Mouse (Mus musculus) intestine, embryonic 14.5 days (tissue): ENCODE data around the gene Rph3al. TPM values are rescaled to one million over a fixed set of nuclear protein-coding genes. Genes with fewer than 3 reads are reported as not detected.

Experiments used
- ATAC-seq: fragments of 200-750 bp; cut with Nextera tagmentation; replicated peaks from 2 replicates; pipeline ENCODE4 v1.8.0; 2017; ENCODE audit warnings: low read depth, moderate number of reproducible peaks, moderate TSS enrichment, moderate library complexity; ENCODE audit not compliant: low FRiP score, low TSS enrichment
- DNase-seq: peaks from one replicate; pipeline ENCODE4 v3.0.0-alpha.2; 2018; ENCODE audit warnings: low spot score
- H3K27ac ChIP-seq: fragments of 300-500 bp; sonication (generic); 2 replicates; pipeline ENCODE4 v1.5.1; 2014; ENCODE audit warnings: low read depth, mild to moderate bottlenecking, control low read depth
- H3K27me3 ChIP-seq: fragments of 300-500 bp; sonication (generic); replicated peaks from 2 replicates; pipeline ENCODE4 v1.6.1; 2014; ENCODE audit warnings: low read length, control low read depth; ENCODE audit not compliant: control insufficient read depth, insufficient read depth
- H3K36me3 ChIP-seq: fragments of 300-500 bp; sonication (generic); 2 replicates; pipeline ENCODE4 v1.6.1; 2014; ENCODE audit warnings: low read length, control low read depth; ENCODE audit not compliant: control insufficient read depth, insufficient read depth
- H3K4me1 ChIP-seq: fragments of 300-500 bp; sonication (generic); replicated peaks from 2 replicates; pipeline ENCODE4 v1.6.1; 2014; ENCODE audit warnings: low read length, control low read depth, mixed read lengths; ENCODE audit not compliant: control insufficient read depth, insufficient read depth
- H3K4me2 ChIP-seq: fragments of 300-500 bp; sonication (generic); 2 replicates; pipeline ENCODE4 v1.6.1; 2014; ENCODE audit warnings: low read length
- H3K4me3 ChIP-seq: fragments of 300-500 bp; sonication (generic); 2 replicates; pipeline ENCODE4 v1.5.1; 2014; ENCODE audit warnings: low read depth, low read length, control low read depth, mixed read lengths
- H3K9ac ChIP-seq: fragments of 300-500 bp; sonication (generic); 2 replicates; pipeline ENCODE4 v1.6.1; 2014; ENCODE audit warnings: mild to moderate bottlenecking, low read length
- H3K9me3 ChIP-seq: fragments of 300-500 bp; sonication (generic); 2 replicates; pipeline ENCODE4 v1.6.1; 2016; ENCODE audit warnings: low read length, control low read depth; ENCODE audit not compliant: control insufficient read depth
- WGBS: fragments of 180-500 bp; shearing (Covaris S2); extraction: QIAGEN DNeasy Blood & Tissue Kit; methylation state at CpG from one replicate; pipeline ENCODE4 v1.1.7; 2014; 5-methylcytosine and 5-hydroxymethylcytosine counted together
- polyA plus RNA-seq: library from polyadenylated mRNA; unstranded; fragments of >200 nt; fragmentation: Nextera tagmentation; extraction: Ambion mirVana; gene quantifications from 2 replicates; pipeline ENCODE4 v1.2.1, GENCODE M21; 2014

Gene Rph3al
- polyA plus RNA-seq, 1 experiment from 2014 or later = 21.7 TPM

GRCm38 (mm10) chr11:75823506-75823905 lies 114.7 kb downstream of the Rph3al start:
- Histone ChIP-seq H3K4me1 (no peaks in the 10 kb centered on the region), H3K9ac (no peak overlapping the region), H3K27me3 (no peaks in the 10 kb centered on the region), H3K9me3 (no peaks in the 10 kb centered on the region), H3K4me3 (no peak overlapping the region), H3K36me3 (no peaks in the 10 kb centered on the region), H3K27ac (no peak overlapping the region), H3K4me2 (no peak overlapping the region)
- 50% methylated on average over 7 of the region's 7 CpGs for WGBS
- no peak for ATAC-seq
- no peak for DNase-seq

GRCm38 (mm10) chr11:75813085-75813484 lies 125.1 kb downstream of the Rph3al start:
- Histone ChIP-seq H3K27me3 (no peaks in the 10 kb centered on the region), H3K4me1 (peaks cover 15% of the 10 kb centered on the region), H3K9me3 (no peaks in the 10 kb centered on the region), H3K9ac (no peak overlapping the region), H3K4me2 (no peak overlapping the region), H3K4me3 (no peak overlapping the region), H3K27ac (peak overlapping the region; percentile 36), H3K36me3 (no peaks in the 10 kb centered on the region)
- WGBS = 60% methylated on average over 10 of the region's 10 CpGs
- DNase-seq (no peak), ATAC-seq (no peak)

- 29% methylated on average over 3 of the region's 3 CpGs for WGBS
- H3K4me2 ChIP-seq = no peak overlapping the region
- H3K9ac ChIP-seq = no peak overlapping the region
Observed at GRCm38 (mm10) chr11:75811900-75812299, 126.3 kb downstream of the Rph3al start.

GRCm38 (mm10) chr11:75810526-75810925 lies 127.7 kb downstream of the Rph3al start:
- 81% methylated on average over 3 of the region's 3 CpGs for WGBS
- H3K36me3 ChIP-seq = no peaks in the 10 kb centered on the region
- DNase-seq (no peak), ATAC-seq (no peak)
- H3K27me3 ChIP-seq = no peaks in the 10 kb centered on the region
- H3K4me2 ChIP-seq = no peak overlapping the region
- H3K4me1 ChIP-seq = peaks cover 17% of the 10 kb centered on the region
- no peaks in the 10 kb centered on the region for H3K9me3 ChIP-seq
- no peak overlapping the region for H3K4me3 ChIP-seq
- no peak overlapping the region for H3K27ac ChIP-seq
- H3K9ac ChIP-seq = no peak overlapping the region

More at GRCm38 (mm10) chr11:75811900-75812299, 126.3 kb downstream of the Rph3al start:
- Histone ChIP-seq H3K36me3 (no peaks in the 10 kb centered on the region), H3K4me1 (peaks cover 17% of the 10 kb centered on the region), H3K27me3 (no peaks in the 10 kb centered on the region), H3K9me3 (no peaks in the 10 kb centered on the region), H3K27ac (peak overlapping the region; percentile 91), H3K4me3 (no peak overlapping the region)
- peak; percentile 84 for DNase-seq
- peak; percentile 79 for ATAC-seq

GRCm38 (mm10) chr11:75807486-75807885 lies 130.7 kb downstream of the Rph3al start:
- WGBS = 14% methylated on average over 5 of the region's 5 CpGs
- no peaks in the 10 kb centered on the region for H3K36me3 ChIP-seq
- H3K4me1 ChIP-seq = peaks cover 9% of the 10 kb centered on the region; the same call in 1 of the 2 replicates
- ATAC-seq (0 out of 2 replicates have a peak, but pooled peaks have one; percentile 14), DNase-seq (no peak)
- H3K27ac ChIP-seq = no peak overlapping the region
- no peak overlapping the region for H3K4me2 ChIP-seq
- H3K9me3 ChIP-seq = no peaks in the 10 kb centered on the region
- H3K9ac ChIP-seq = no peak overlapping the region
- no peaks in the 10 kb centered on the region for H3K27me3 ChIP-seq
- H3K4me3 ChIP-seq = no peak overlapping the region

GRCm38 (mm10) chr11:75801771-75802550 lies 136.3 kb downstream of the Rph3al start:
- Histone ChIP-seq H3K9ac (no peak overlapping the region), H3K4me1 (peaks cover 6% of the 10 kb centered on the region; the same call in 1 of the 2 replicates), H3K36me3 (no peaks in the 10 kb centered on the region), H3K27ac (no peak overlapping the region), H3K4me3 (no peak overlapping the region), H3K9me3 (no peaks in the 10 kb centered on the region), H3K27me3 (peaks cover 5% of the 10 kb centered on the region; the same call in 1 of the 2 replicates), H3K4me2 (no peak overlapping the region)
- 69% methylated on average over 7 of the region's 7 CpGs for WGBS
- ATAC-seq (no peak), DNase-seq (no peak)

GRCm38 (mm10) chr11:75801369-75801768 lies 136.9 kb downstream of the Rph3al start:
- 84% methylated on average over 4 of the region's 4 CpGs for WGBS
- Histone ChIP-seq H3K4me3 (no peak overlapping the region), H3K9me3 (no peaks in the 10 kb centered on the region), H3K4me2 (no peak overlapping the region), H3K27ac (no peak overlapping the region), H3K9ac (no peak overlapping the region), H3K36me3 (no peaks in the 10 kb centered on the region), H3K27me3 (peaks cover 10% of the 10 kb centered on the region), H3K4me1 (peaks cover 6% of the 10 kb centered on the region)
- DNase-seq (no peak), ATAC-seq (no peak)

GRCm38 (mm10) chr11:75796536-75797246 lies 141.5 kb downstream of the Rph3al start:
- H3K4me1 ChIP-seq = peaks cover 6% of the 10 kb centered on the region
- H3K36me3 ChIP-seq = no peaks in the 10 kb centered on the region
- no peak for ATAC-seq
- 72% methylated on average over 13 of the region's 13 CpGs for WGBS
- H3K9ac ChIP-seq = no peak overlapping the region
- no peak overlapping the region for H3K27ac ChIP-seq
- DNase-seq = no peak
- no peak overlapping the region for H3K4me3 ChIP-seq
- H3K4me2 ChIP-seq = peak overlapping the region; percentile 61
- H3K27me3 ChIP-seq = peaks cover 40% of the 10 kb centered on the region
- no peaks in the 10 kb centered on the region for H3K9me3 ChIP-seq
